Mouse (Mus musculus): Measurements from ENCODE around the gene Acacb.

Acacb gene

DNA sequence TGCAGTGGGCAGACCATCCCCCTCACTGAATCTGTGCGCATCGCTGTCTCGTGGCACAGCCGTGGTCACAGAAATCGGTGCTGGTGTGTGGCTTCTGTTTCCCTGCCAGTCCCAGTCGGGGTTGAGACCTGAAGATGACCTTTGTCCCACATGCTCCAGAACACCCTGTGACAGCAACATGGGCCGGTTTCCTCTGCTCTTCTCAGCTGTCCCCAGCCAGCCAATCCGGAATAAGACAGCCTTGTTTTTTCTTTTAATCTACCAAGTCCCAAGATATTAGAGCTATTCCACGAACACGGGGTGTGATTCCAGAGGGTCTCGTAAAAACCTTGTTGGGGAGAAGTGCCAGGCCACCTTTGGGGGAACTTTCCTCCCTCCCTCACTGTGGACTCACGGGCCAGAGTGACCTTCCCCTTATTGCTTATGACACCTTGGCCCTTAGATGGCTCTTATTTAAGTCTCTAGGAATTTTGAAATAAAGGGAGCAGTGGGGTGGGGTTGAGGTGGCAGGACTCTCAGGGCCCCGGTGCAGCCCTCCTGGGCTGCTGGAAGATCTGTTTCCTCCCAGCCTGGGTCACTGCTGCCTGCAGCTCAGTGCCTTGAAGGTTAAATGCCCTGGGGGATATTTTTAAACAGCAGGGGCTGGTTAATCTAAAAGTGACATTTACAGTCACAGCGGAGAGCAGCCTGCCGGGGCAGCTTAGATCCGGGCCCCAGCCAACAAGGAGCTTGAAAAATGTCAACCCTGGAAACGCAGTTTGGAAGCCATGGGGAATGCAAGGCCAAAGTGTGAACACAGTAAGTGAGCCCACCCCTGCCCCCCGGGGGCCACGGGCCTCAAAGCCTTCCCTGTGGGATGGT lies at the start of gene Acacb:
Acacb (plus strand) TSS at position 508 of the 861 bp plus-strand sequence.
- no peak for DNase-seq (ENCODE audit: low spot score in 2 of 2)

DNA sequence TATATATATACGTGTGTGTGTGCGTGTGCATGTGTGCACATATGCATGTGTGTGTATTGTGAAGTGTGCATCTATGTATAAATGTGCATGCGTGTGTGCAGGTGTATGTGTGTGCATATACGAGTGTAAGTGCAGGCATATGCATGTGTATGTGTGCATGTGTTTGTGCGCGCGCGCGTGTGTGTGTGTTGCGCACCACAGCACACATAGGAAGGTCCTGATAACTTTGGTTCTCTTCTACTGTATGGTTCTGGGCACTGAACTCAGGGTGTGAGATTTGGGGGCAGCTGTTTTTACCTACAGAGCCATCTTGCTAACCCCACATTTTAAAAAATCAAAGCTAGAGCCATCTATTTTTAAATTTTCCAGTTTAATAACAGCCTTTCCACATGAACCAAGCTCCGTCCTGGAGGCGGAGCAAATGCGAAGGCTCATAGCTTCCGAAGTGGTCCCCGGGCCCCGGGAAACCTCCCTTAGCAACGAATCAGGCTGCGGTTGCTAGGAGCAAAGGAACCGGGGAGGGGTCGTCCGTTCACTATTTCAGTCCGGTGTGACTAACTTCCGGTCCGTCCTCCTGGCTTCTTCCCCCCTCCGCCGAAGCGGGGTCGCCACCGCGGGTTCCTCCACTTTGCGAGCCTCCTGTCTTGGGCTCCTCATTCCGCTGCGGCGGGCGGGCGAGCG lies 46.5 kb upstream of the Acacb start:
- peak; percentile 80 to 82 for DNase-seq (ENCODE audit: low spot score in 2 of 2)

GRCm38 (mm10) chr5:114100390-114101099 lies 45.8 kb upstream of the Acacb start:
- DNase-seq (ENCODE audit: low spot score in 2 of 2), result peak; percentile 15 to 24

DNA sequence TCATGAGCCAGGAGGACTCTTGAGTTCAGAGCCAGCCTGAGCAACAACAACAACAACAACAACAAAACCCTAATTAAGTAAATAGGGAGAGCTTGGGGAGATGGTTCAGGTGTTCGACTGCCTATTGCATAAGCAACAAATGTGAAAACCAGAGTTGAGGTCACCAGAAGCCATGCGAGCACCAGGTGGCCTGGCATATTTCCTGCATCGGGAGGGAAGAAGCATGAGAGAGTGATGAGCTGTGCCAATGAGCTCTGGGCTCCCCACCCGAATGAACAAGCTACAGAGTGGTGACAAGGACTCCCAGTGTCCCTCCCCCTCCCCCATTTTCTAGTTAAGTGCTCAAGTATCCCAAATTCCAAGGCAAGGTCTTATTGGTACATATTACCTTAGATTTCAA lies 44.5 kb upstream of the Acacb start:
- no peak for DNase-seq (ENCODE audit: low spot score in 2 of 2)

DNA sequence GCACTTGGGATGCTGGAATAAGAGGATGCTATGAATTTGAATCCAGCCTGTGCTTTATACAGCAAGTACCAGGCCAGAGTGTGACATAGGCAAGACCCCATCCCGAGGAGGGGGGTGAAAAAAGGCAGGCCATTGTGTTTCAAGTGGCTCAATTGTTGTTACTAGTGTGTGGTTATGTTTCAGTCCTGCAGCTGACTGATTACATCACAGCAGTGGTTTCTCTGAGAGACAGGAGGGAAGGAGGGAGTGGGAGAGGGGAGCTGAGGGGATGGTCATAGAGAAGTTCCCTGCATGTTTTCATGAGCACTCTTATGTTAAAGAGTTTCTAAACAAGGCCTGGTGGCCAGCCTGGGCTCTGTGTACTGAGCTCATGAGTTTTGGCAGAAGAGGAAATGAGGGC lies 43.5 kb upstream of the Acacb start:
- no peak for DNase-seq (ENCODE audit: low spot score in 2 of 2)

- no peak for DNase-seq (ENCODE audit: low spot score in 2 of 2)
Measured at GRCm38 (mm10) chr5:114106391-114106935, 39.9 kb upstream of the Acacb start.

GRCm38 (mm10) chr5:114113334-114113733 lies 33.0 kb upstream of the Acacb start:
- no peak for DNase-seq (ENCODE audit: low spot score in 2 of 2)

GRCm38 (mm10) chr5:114115030-114115429 lies 31.3 kb upstream of the Acacb start:
- no peak for DNase-seq (ENCODE audit: low spot score in 2 of 2)

DNA sequence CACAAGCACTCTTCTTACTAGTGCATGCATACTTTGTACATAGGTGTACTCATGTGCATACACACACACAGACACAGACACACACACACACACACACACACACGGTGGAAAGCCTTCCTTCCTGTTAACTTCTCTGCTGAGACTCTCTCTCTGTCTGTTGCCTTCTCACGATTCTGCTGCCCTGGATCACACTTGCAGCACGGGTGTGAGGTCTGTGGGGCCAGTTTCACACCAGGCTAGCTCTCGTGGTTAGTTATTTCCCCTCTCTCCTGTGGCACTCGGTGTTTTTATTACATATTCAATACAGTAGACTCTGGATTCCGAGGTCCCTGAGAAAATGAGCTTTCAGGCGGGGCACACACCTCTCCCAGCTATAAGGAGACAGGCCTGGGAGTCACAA lies 29.7 kb upstream of the Acacb start:
- no peak for DNase-seq (ENCODE audit: low spot score in 2 of 2)

- DNase-seq (ENCODE audit: low spot score in 2 of 2), result no peak
Measured at GRCm38 (mm10) chr5:114119806-114120205, 26.5 kb upstream of the Acacb start.

DNA sequence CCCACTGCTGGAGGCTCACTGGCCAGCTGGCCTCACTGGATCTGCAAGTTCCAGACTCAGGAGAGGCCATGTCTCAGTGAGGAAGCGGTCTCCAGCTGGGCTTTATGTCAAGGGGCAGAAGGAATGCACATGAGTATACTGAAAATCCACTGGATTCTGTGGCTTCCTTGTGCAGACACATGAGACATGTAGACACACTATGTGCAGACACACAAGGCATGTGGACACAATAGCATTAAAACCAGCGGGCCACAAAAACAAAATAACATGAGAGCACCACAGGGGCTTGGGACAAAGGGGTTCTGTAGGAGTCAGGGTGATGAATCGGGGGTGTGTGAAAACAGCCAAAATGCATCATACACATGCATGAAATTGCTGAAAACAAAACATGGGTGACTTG lies 20.3 kb upstream of the Acacb start:
- DNase-seq (ENCODE audit: low spot score in 2 of 2), result no peak

GRCm38 (mm10) chr5:114126499-114127244 lies 19.7 kb upstream of the Acacb start:
- no peak for DNase-seq (ENCODE audit: low spot score in 2 of 2)

GRCm38 (mm10) chr5:114127374-114128349 lies 18.7 kb upstream of the Acacb start, which contains the start of gene Alkbh2:
TSS of gene Alkbh2 (minus strand) at chr5:114128218.
- DNase-seq (ENCODE audit: low spot score in 2 of 2), result peak; percentile 87 to 89

DNA sequence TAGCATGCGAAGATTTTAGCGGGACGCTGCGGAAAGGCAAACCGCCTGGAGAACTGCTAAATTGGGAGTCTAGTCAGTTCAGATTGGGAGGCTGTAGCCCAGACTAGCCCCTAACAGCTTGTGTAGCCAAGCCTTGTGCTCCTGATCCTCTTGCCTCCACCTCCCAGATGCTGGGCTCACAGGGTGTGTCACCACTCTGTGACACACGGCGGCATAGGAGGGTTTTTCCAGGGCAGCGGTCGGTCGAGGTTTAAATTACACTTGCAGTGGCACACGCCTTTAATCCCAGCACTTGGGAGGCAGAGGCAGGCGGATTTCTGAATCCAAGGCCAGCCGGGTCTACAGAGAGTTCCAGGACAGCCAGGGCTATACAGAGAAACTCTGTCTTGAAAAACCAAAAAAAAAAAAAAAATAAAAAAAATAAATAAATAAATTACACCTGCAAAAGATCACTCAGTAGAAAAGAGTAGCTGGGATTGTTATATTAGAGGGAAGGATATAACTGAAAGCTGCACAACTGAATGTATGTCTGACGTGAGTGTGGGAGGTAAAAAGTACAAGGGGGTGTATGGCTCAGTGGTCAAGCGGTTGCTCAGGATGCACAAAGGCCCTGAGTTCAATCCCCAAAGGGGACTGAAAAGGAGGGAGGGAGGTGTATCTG lies 16.7 kb upstream of the Acacb start:
- DNase-seq (ENCODE audit: low spot score in 2 of 2), result no peak

- peak in 1 of 2 experiments; percentile 75 for DNase-seq (ENCODE audit: low spot score in 2 of 2)
Measured at GRCm38 (mm10) chr5:114130211-114130605, 16.1 kb upstream of the Acacb start, which contains the start of gene Ung. TSS of gene Ung (plus strand) at chr5:114130386.

DNA sequence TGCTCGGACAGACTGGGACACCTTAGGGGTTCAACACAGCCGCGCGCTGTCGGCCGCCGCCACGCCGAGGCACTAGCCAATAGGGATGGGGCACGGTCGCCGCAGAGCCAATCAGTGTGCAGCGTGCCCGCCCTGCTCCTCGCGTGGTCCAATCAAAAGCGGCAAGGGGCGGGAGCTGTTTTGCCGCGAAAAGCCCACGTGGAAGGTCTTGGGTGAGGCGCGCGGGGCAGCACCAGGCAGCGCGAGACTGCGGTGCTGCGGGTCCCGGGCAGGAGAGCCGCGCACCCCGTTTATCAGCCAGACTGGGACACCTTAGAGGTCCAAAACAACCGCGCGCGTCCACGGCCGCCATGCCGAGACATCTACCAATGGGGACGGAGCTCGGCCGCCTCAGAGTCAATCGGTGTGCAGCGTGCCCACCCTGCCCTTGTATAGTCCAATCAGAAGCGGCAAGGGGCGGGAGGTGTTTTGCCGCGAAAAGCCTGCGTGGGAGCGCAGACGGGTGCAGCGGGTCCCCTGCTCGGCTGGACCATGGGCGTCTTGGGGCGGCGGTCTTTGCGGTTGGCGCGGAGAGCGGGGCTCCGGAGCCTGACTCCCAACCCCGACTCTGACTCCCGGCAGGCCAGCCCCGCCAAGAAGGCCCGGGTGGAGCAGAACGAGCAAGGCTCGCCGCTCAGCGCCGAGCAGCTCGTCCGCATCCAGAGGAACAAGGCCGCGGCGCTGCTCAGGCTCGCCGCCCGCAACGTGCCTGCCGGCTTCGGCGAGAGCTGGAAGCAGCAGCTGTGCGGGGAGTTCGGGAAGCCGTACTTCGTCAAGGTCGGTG lies 15.4 kb upstream of the Acacb start:
- DNase-seq (ENCODE audit: low spot score in 2 of 2), result peak; percentile 95 to 97

DNA sequence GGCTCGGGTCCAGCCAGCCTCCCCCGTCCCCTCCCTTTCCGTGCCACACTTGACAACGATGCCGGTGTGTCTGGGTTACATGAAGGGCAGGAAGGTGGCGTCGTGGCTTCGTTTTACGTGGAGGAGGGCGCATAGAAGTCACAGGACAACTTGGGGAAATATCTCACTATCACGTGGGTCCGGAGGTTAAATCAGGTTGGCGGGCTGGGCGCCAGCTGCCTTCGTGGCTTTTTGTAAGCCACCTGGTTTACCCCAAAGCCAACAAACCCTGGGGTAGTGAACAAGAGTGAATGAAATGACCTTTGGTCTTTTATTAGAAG lies 14.9 kb upstream of the Acacb start:
- DNase-seq (ENCODE audit: low spot score in 2 of 2), result peak in 1 of 2 experiments; percentile 65

GRCm38 (mm10) chr5:114132841-114133240 lies 13.5 kb upstream of the Acacb start:
- no peak for DNase-seq (ENCODE audit: low spot score in 2 of 2)

GRCm38 (mm10) chr5:114134091-114134534 lies 12.2 kb upstream of the Acacb start:
- peak; percentile 47 to 78 for DNase-seq (ENCODE audit: low spot score in 2 of 2)

All from spleen, postnatal 10 days (tissue).